Mouse (Mus musculus) heart, postnatal 10 days (tissue): ENCODE measurements at regions not wholly inside any gene's neighbourhood (a gene's known extent, or its start where the extent isn't known, plus 50 kb on each side); places are given as distances from the start of the nearest gene placed in this dataset.

ENCODE experiments used
- DNase-seq, 2 experiments: peaks; one replicate each; pipeline ENCODE4 v3.0.0; 2021
- intact Hi-C: fragments of 180-260 bp; cut with DNase I; formaldehyde crosslinking; loops from one replicate; pipeline ENCODE4 v1.15.1; 2025

DNA sequence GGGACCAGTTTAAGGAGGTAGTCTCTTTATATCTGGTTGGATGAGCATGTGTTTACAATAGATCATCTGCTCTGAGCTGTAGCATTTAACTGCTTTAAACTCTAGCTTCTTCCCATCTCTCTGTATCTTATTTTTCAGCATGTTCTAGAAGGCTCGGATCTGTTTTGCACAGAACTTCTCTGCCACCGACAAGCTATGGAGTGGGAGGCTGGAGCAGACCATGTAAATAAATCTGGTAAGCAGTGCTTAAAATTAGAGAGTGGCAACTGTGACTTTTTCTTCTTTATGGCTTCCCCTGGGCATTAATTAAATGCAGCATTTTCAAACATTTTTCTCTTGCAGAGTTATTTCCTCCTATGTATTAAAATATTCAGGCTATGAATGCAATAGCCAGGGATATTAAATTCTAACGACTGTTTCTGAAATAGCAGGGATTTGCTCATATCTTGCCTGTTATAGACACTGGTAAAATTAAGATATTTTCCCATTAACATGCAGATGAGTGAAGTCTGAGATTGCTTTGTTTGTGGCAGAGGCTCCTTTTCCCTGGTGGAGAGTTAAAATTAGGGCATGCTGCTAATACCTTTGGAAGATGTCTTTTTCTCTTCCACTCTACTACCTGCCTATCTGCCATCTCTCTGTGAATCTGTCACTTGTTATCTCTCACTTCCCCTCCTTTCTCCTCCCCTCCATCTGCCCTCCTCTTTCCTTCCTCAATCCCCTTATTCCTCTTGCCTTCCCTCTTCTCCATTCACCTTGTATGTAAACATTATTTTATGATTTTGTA is 327.2 kb downstream of the Fam198b start:
- intact Hi-C loops = no loop called here
- no peak for DNase-seq

- intact Hi-C loops = no loop called here
- DNase-seq = no peak
Measured at GRCm38 (mm10) chr3:80248611-80249010, 364.3 kb downstream of the Fam198b start.

DNA sequence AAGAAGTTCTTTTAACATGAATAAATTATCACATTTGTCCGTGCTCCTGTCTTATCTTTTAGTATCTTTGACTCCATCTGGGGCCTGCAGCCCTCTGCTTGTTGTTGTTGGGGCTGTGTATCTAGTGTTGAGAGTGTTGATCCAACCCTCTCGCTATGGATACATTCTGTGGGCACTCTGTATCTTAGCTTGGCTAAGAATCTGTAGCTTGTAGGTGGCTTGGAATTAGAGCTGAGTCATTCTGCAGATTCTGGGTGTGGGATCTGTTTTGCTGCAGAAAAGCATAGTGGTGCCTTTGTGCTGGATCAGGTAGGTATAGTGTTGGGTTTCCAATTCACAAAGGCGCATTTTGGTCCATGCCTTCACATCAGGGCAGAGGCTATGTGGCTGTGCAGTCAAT is 365.6 kb downstream of the Fam198b start:
- no peak for DNase-seq
- intact Hi-C loops = no loop called here

- DNase-seq = no peak
- intact Hi-C loops = no loop called here
Measured at GRCm38 (mm10) chr3:80255304-80255703, 371.0 kb downstream of the Fam198b start.

DNA sequence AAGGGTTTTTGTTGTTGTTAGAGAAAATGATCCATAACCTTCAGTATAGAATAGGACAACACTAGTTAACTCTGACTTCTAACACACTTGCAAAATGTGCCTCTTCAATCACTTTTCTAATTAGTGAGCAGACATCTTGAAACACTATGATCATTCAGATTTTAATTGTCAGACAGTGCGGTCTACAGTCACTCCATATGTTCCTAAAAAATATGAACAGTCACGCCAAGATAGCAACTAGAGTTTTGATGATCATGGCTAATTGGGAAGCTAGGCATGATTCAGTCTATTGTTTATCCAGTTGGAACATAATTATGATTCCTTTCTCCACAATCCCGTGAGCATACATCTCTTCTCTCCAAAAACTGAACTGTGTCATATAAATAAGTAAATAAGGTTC is 372.1 kb downstream of the Fam198b start:
- intact Hi-C loops = no loop called here
- DNase-seq = no peak

GRCm38 (mm10) chr3:80263095-80263494 is 378.8 kb downstream of the Fam198b start:
- intact Hi-C loops = no loop called here
- DNase-seq = no peak

DNA sequence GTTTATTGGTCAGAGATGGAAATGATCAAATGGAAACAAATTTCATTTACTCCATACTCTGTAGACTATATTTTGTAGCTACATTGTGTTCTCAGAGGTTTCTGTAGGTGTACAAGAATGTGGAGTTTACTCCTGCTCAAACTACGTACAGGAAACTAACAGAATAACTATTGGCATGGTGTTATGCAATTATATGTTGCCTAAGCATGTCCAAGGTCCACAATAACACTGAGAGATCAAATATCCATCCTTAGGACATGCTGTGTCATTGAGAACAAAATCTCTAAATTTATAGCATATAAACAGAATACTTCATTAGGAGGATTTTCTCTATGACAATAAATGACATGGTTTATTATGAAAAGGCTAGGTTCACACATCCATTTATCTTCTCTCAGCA is 400.3 kb downstream of the Fam198b start:
- intact Hi-C loops = no loop called here

DNA sequence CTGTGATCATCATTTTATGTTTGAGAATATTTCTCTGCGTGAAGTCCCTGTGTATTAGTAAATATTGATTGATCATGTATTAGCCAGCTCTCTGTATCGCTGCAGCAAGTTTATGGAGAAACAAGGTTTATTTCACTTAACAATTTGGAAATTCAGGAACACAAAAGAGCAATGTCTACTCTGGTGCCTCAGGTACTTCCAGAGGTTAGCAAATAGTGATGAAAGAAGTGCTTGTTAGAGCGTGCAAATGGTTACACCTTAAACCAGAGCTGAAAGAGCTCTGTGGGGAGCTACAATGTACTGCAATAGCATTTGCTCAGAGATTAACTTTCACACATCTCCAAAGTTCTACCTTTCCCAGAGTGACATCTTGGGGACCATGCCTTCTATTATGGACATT is 400.9 kb downstream of the Fam198b start:
- intact Hi-C loops = no loop called here
- no peak for DNase-seq

More for the DNA sequence above, 400.3 kb downstream of the Fam198b start:
- no peak for DNase-seq

- DNase-seq = no peak
- intact Hi-C loops = no loop called here
Measured at GRCm38 (mm10) chr3:80293485-80293884, 409.2 kb downstream of the Fam198b start.

- intact Hi-C loops = no loop called here
Measured at GRCm38 (mm10) chr3:80307632-80308031, 423.3 kb downstream of the Fam198b start.

DNA sequence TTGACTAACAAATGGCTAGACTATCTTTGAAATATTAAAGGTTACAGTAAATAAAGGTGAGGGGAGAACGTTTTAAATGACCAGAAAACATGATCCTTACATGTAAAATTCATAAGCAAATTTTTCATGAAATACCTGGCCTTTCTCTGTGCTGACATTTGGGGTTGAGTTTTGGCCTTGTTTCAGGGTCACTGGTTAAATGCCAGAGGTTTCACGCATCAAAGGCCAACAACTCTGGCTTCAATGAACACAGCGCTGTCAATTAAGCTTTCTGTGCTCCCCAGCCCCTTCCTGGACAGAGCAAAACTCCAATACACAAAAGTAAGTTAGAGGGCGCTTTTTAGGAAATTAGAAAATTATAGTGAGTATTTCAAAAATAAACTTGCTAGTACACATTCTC is 425.6 kb downstream of the Fam198b start:
- intact Hi-C loops = no loop called here
- DNase-seq = no peak

More at GRCm38 (mm10) chr3:80307632-80308031, 423.3 kb downstream of the Fam198b start:
- no peak for DNase-seq

GRCm38 (mm10) chr3:80311689-80312088 is 427.4 kb downstream of the Fam198b start:
- intact Hi-C loops = no loop called here
- no peak for DNase-seq

GRCm38 (mm10) chr3:80322291-80322690 is 438.0 kb downstream of the Fam198b start:
- DNase-seq = no peak
- intact Hi-C loops = no loop called here

DNA sequence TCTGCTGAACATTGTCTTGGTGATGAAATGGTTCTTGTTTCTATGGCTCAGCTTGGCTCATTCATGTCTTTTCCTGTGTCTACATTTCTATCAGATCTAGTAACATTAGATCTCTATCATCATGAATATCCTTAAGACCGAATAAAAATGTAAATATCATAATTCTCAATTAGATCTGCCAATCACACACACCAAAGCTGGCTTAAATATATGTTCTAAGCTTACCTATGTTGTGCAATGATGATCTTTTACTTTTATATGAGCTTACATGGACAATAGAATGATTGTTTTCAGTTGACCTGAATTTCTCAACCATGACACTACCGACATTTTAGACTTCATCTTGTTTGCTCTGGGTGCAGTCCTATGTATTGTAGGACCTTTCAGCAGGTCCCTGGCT is 440.4 kb downstream of the Fam198b start:
- DNase-seq = no peak
- intact Hi-C loops = no loop called here

- no peak for DNase-seq
- intact Hi-C loops = no loop called here
Measured at GRCm38 (mm10) chr3:80331776-80332175, 447.4 kb downstream of the Fam198b start.

GRCm38 (mm10) chr3:80334446-80334893 is 450.1 kb downstream of the Fam198b start:
- intact Hi-C loops = no loop called here
- no peak for DNase-seq

DNA sequence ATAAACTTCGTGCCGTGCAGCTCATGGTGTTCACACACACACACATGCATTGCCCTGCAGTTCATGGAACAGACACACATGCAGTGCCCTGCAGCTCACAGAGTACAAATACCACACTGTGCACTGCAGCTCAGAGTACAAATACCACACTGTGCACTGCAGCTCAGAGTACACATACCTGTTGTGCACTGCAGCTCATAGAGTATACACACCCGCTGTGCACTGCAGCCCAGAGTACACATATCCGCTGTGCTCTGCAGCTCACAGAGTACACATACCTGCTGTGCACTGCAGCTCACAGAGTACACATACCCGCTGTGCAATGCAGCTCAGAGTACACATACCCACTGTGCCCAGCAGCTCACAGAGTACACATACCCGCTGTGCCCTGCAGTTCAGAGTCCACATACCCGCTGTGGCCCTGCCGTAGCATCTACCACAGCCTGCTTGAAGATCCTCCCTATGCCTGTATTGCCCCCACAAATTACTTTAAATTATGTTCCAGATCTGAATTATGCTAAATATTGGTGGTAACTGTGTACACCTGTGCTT is 451.9 kb downstream of the Fam198b start:
- DNase-seq = no peak
- intact Hi-C loops = no loop called here

GRCm38 (mm10) chr3:80367972-80368371 is 434.7 kb downstream of the Gria2 start:
- no peak for DNase-seq
- intact Hi-C loops = no loop called here

DNA sequence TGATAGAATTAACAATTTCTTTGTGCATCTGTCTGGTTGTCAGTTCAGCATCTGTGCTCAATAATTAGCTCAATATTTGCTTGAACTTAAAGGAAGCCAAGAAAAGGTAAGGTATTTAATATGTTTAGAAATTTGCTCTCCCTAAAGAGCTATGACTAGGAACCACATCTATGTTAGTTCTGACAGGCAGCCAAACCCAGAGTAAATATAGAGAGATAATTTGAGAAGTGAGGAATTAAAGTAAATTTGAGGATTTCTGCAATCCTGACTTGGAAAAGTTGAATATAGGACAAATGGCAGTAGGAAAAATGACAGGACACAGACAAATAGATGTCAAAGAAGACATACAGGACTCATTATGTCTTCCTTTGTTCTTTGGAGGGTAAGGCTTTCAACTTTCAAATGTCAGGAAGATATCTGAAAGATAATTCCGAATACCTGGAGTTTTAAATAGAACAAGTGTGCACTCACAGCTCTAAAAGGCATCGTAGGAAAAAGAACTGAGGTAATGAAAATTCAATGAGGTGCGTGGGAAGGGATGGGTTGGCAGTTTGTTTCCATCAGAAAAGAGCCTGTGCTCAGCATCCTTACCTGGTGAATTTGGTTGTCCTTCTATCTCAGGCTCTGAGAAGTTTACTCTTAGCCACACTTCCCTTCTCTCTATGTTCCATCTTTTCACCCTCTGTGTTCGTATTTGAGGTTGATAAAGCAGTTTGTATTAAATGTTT is 433.3 kb downstream of the Gria2 start:
- DNase-seq = no peak
- intact Hi-C loops = no loop called here

DNA sequence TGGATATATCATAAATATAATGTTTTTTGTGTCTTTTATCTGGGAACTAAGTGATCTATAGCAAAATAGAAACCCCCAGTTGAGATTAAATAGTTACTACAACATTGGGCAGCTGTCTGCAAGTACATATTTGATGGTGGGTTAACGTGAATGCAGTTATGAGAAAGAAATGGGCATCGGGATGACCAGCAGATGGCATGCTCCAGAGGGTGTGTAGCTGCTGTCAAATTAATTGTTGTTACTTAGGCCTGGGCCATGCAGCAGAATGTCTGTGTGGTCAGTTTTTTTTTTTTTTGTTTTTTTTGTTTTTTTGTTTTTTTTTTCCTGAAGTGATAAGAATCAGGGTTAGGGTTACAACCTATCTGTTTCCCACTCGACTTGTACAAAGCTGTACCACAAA is 430.2 kb downstream of the Gria2 start:
- intact Hi-C loops = no loop called here
- DNase-seq = no peak

- DNase-seq = no peak
- intact Hi-C loops = no loop called here
Measured at GRCm38 (mm10) chr3:80385986-80386385, 416.6 kb downstream of the Gria2 start.

- no peak for DNase-seq
Measured at GRCm38 (mm10) chr3:80396240-80396639, 406.4 kb downstream of the Gria2 start.

More at GRCm38 (mm10) chr3:80396240-80396639, 406.4 kb downstream of the Gria2 start:
- intact Hi-C loops = no loop called here
